Mouse (Mus musculus) MEL (cell line): Measurements from ENCODE around the gene Cfl1.

Experiments
- EP300 ChIP-seq, 2 experiments: IDR thresholded peaks; 2 replicates each; pipeline ENCODE4 v1.6.1; 2011; ENCODE audit warnings: improper control_type of control experiment in 2 of 2, low read length in 2 of 2, low read depth in 1 of 2, mild to moderate bottlenecking in 1 of 2
- JUND ChIP-seq: IDR thresholded peaks from 2 replicates; pipeline ENCODE4 v1.6.1; 2011; ENCODE audit warnings: low read depth, mild to moderate bottlenecking, improper control_type of control experiment, low read length
- MAFK ChIP-seq: IDR thresholded peaks from 2 replicates; pipeline ENCODE4 v1.6.1; 2011; ENCODE audit warnings: low read depth, mild to moderate bottlenecking, low read length, improper control_type of control experiment, borderline replicate concordance
- POLR2A ChIP-seq, 2 experiments: IDR thresholded peaks; 2 replicates each; pipeline ENCODE4 v1.6.1; 2011 to 2012; ENCODE audit warnings: low read length in 2 of 2, mild to moderate bottlenecking in 2 of 2, control low read depth in 1 of 2, improper control_type of control experiment in 1 of 2, low read depth in 1 of 2, moderate library complexity in 1 of 2; ENCODE audit not compliant: control insufficient read depth in 1 of 2, insufficient read depth in 1 of 2, poor library complexity in 1 of 2
- SIN3A ChIP-seq: IDR thresholded peaks from 2 replicates; pipeline ENCODE4 v1.6.1; 2012; ENCODE audit warnings: low read length, improper control_type of control experiment, inconsistent platforms
- TBP ChIP-seq: IDR thresholded peaks from 2 replicates; pipeline ENCODE4 v1.8.0; 2011; ENCODE audit warnings: low read depth, low read length, improper control_type of control experiment

- no peak for TF ChIP-seq EP300 (IDR thresholded peaks at IDR 0.05; ENCODE audit: low read depth in 1 of 2, low read length in 2 of 2)
- TF ChIP-seq TBP = no peak
- TF ChIP-seq JUND = no peak
- TF ChIP-seq POLR2A (IDR thresholded peaks at IDR 0.05; ENCODE audit: control insufficient read depth in 1 of 2, insufficient read depth in 1 of 2, low read depth in 1 of 2, low read length in 2 of 2, poor library complexity in 1 of 2) = no peak
- no peak for TF ChIP-seq SIN3A
- TF ChIP-seq MAFK = no peak
Observed at GRCm38 (mm10) chr19:5538786-5539185, 48.5 kb downstream of the Cfl1 start.
